Mouse (Mus musculus) C2C12 (cell line): ENCODE results near the gene Rem2.

Experiments
- CEBPB ChIP-seq: IDR thresholded peaks from one replicate; pipeline ENCODE4 v1.6.1; 2011; ENCODE audit warnings: low read depth, mild to moderate bottlenecking, control low read depth, moderate library complexity
- CTCF ChIP-seq: IDR thresholded peaks from one replicate; pipeline ENCODE4 v1.5.1; 2011; ENCODE audit not compliant: control insufficient read depth, insufficient read depth, insufficient read length
- FOSL1 ChIP-seq: IDR thresholded peaks from one replicate; pipeline ENCODE4 v1.8.0; 2011; ENCODE audit warnings: mild to moderate bottlenecking, low read length; ENCODE audit not compliant: poor library complexity, insufficient read depth, severe bottlenecking
- MAX ChIP-seq: IDR thresholded peaks from one replicate; pipeline ENCODE4 v1.6.1; 2011; ENCODE audit warnings: mild to moderate bottlenecking, control low read depth
- MYOD1 ChIP-seq: IDR thresholded peaks from one replicate; pipeline ENCODE4 v1.6.1; 2011; ENCODE audit warnings: low read depth; ENCODE audit not compliant: control insufficient read depth, insufficient read length
- MYOG ChIP-seq: IDR thresholded peaks from one replicate; pipeline ENCODE4 v1.6.1; 2011; ENCODE audit not compliant: control insufficient read depth, insufficient read length; ENCODE audit errors: extremely low read depth

GRCm38 (mm10) chr14:54485899-54486298 lies 10.0 kb downstream of the Rem2 start:
- TF ChIP-seq MYOG (no peak), CTCF (no peak), MAX (no peak), FOSL1 (no peak), CEBPB (no peak), MYOD1 (no peak)
